ENCODE assay signal across 14 mouse cellular contexts in genomic region chr1:127352131-127352793, GRCm38 (mm10).
DNase-seq lines count a peak whose midpoint lies in the region; ATAC-seq and TF ChIP-seq lines count a peak whose summit lies in the region.
"Had no signal": no experiment of that assay in that cellular context is flagged by ENCODE, and none has a peak within 500 bp of the region (broad histone marks: within the 10 kb centered on the region; RNA-seq: fewer than 3 reads in every experiment).

No protein-coding gene starts in this region.

- no peak for TF ChIP-seq POLR2A in kidney, adult 2 months (IDR thresholded peaks at IDR 0.05; ENCODE audit: low read depth, low read length)
- no peak for TF ChIP-seq POLR2A in cerebellum, adult 2 months (IDR thresholded peaks at IDR 0.05; ENCODE audit: borderline replicate concordance, insufficient read depth, low read length)

- H3K36me3 ChIP-seq in kidney, adult 2 months (ENCODE audit: control insufficient read depth, insufficient read depth, low read length), result no peaks in the 10 kb centered on the region
- H3K36me3 ChIP-seq in embryonic facial prominence, embryonic 15.5 days, result no peaks in the 10 kb centered on the region
- H3K36me3 ChIP-seq in heart, embryonic 14.5 days (ENCODE audit: control insufficient read depth, insufficient read depth, low read length), result no peaks in the 10 kb centered on the region
- no peaks in the 10 kb centered on the region for H3K36me3 ChIP-seq in stomach, embryonic 15.5 days
- H3K36me3 ChIP-seq: limb, embryonic 15.5 days had no signal

- TF ChIP-seq CTCF in kidney, adult 2 months (conservative IDR thresholded peaks at IDR 0.05; ENCODE audit: insufficient read depth, insufficient read length, low read depth, low read length), result no peak
- TF ChIP-seq CTCF in cerebellum, adult 2 months (IDR thresholded peaks at IDR 0.05; ENCODE audit: borderline replicate concordance, insufficient read depth, low read depth, low read length), result no peak

- no peak for ATAC-seq in embryonic facial prominence, embryonic 15.5 days (ENCODE audit: insufficient number of reproducible peaks, low FRiP score, low TSS enrichment, low read depth)
- ATAC-seq in heart, embryonic 14.5 days (ENCODE audit: insufficient number of reproducible peaks, insufficient read depth, low FRiP score, low read depth), result no peak
- no peak for ATAC-seq in stomach, embryonic 15.5 days (ENCODE audit: insufficient read depth, low FRiP score, low read depth)
- ATAC-seq: forebrain, embryonic 13.5 days had no signal

- H3K27me3 ChIP-seq in kidney, adult 2 months (replicated peaks; ENCODE audit: control insufficient read depth, insufficient read depth, low read length), result no peaks in the 10 kb centered on the region
- no peaks in the 10 kb centered on the region for H3K27me3 ChIP-seq in embryonic facial prominence, embryonic 15.5 days
- H3K27me3 ChIP-seq in heart, embryonic 14.5 days (ENCODE audit: control insufficient read depth, insufficient read depth, low read length), result no peaks in the 10 kb centered on the region
- H3K27me3 ChIP-seq in stomach, embryonic 15.5 days (replicated peaks), result no peaks in the 10 kb centered on the region
- no peaks in the 10 kb centered on the region for H3K27me3 ChIP-seq in cerebellum, adult 2 months (ENCODE audit: control insufficient read depth, insufficient read depth, low read length)
- H3K27me3 ChIP-seq: forebrain, embryonic 13.5 days; limb, embryonic 15.5 days had no signal

- H3K4me1 ChIP-seq in kidney, adult 2 months (ENCODE audit: control insufficient read depth, insufficient read depth, low read length), result peaks cover 4% of the 10 kb centered on the region
- H3K4me1 ChIP-seq in embryonic facial prominence, embryonic 15.5 days, result 0 out of 2 replicates have a peak, but pooled peaks cover 10% of the 10 kb centered on the region
- peaks cover 25 to 55% of the 10 kb centered on the region in 2 experiments for H3K4me1 ChIP-seq in heart, embryonic 14.5 days (ENCODE audit: control insufficient read depth in 2 of 2, insufficient read depth in 2 of 2, low read length in 2 of 2)
- H3K4me1 ChIP-seq in stomach, embryonic 15.5 days, result no peaks in the 10 kb centered on the region
- H3K4me1 ChIP-seq in cerebellum, adult 2 months (ENCODE audit: control insufficient read depth, insufficient read depth, low read length), result no peaks in the 10 kb centered on the region

- no peak overlapping the region for H3K4me2 ChIP-seq in embryonic facial prominence, embryonic 15.5 days (replicated peaks)
- H3K4me2 ChIP-seq in heart, embryonic 14.5 days (ENCODE audit: low read length), result 0 out of 2 replicates have a peak overlapping the region, but pooled peaks have one; percentile 0
- no peak overlapping the region for H3K4me2 ChIP-seq in stomach, embryonic 15.5 days
- H3K4me2 ChIP-seq: forebrain, embryonic 13.5 days; hindbrain, embryonic 14.5 days; limb, embryonic 15.5 days had no signal

- no peak overlapping the region for H3K9ac ChIP-seq in embryonic facial prominence, embryonic 15.5 days
- H3K9ac ChIP-seq in heart, embryonic 14.5 days (ENCODE audit: low read length), result 0 out of 2 replicates have a peak overlapping the region, but pooled peaks have one; percentile 31
- H3K9ac ChIP-seq in stomach, embryonic 15.5 days, result no peak overlapping the region
- H3K9ac ChIP-seq: forebrain, embryonic 13.5 days; hindbrain, embryonic 14.5 days; limb, embryonic 15.5 days had no signal

- peak; percentile 41 for DNase-seq in kidney, adult 2 months
- DNase-seq in kidney, postnatal 14 days, result no peak
- DNase-seq in cerebellum, adult 2 months, result no peak
- no peak for DNase-seq in frontal cortex, adult 2 months (ENCODE audit: extremely low spot score in 1 of 2, low spot score in 1 of 2)
- DNase-seq: cerebellum, adult 9-11 months; gastrocnemius, postnatal 14 days; kidney, postnatal 4 days; spleen, adult 18-20 months had no signal

- no peak overlapping the region for H3K4me3 ChIP-seq in kidney, adult 2 months (ENCODE audit: insufficient read depth, low read depth, low read length)
- H3K4me3 ChIP-seq in embryonic facial prominence, embryonic 15.5 days (replicated peaks), result no peak overlapping the region
- no peak overlapping the region for H3K4me3 ChIP-seq in heart, embryonic 14.5 days (ENCODE audit: control insufficient read depth in 1 of 2, insufficient read depth in 1 of 2, low read depth in 1 of 2, low read length in 2 of 2)
- no peak overlapping the region for H3K4me3 ChIP-seq in stomach, embryonic 15.5 days (replicated peaks)
- no peak overlapping the region for H3K4me3 ChIP-seq in cerebellum, adult 2 months (replicated peaks; ENCODE audit: insufficient read depth, low read depth, low read length)
- H3K4me3 ChIP-seq: forebrain, embryonic 13.5 days; limb, embryonic 15.5 days had no signal

- no peak overlapping the region for H3K27ac ChIP-seq in kidney, adult 2 months (ENCODE audit: insufficient read depth, low read depth, low read length)
- H3K27ac ChIP-seq in embryonic facial prominence, embryonic 15.5 days (replicated peaks), result peak overlapping the region; percentile 55
- H3K27ac ChIP-seq in heart, embryonic 14.5 days (replicated peaks in 1 of 2; ENCODE audit: control insufficient read depth in 1 of 2, insufficient read depth in 1 of 2, low read depth in 2 of 2, low read length in 2 of 2), result peak overlapping the region; percentile 72 to 76
- H3K27ac ChIP-seq in stomach, embryonic 15.5 days, result 0 out of 2 replicates have a peak overlapping the region, but pooled peaks have one; percentile 6
- H3K27ac ChIP-seq in cerebellum, adult 2 months (ENCODE audit: insufficient read depth, low read length), result no peak overlapping the region
- H3K27ac ChIP-seq: forebrain, embryonic 13.5 days; hindbrain, embryonic 14.5 days; limb, embryonic 15.5 days had no signal

- no peaks in the 10 kb centered on the region for H3K9me3 ChIP-seq in embryonic facial prominence, embryonic 15.5 days (replicated peaks)
- H3K9me3 ChIP-seq in heart, embryonic 14.5 days (ENCODE audit: control insufficient read depth, low read length), result no peaks in the 10 kb centered on the region
- H3K9me3 ChIP-seq in stomach, embryonic 15.5 days, result no peaks in the 10 kb centered on the region
- H3K9me3 ChIP-seq: forebrain, embryonic 13.5 days; limb, embryonic 15.5 days had no signal

- WGBS in kidney, adult 2 months, result 53% methylated on average over 4 of the region's 4 CpGs
- 53% methylated on average over 4 of the region's 4 CpGs for WGBS in embryonic facial prominence, embryonic 15.5 days
- 16% methylated on average over 4 of the region's 4 CpGs for WGBS in heart, embryonic 14.5 days
- WGBS in stomach, embryonic 15.5 days, result 69% methylated on average over 4 of the region's 4 CpGs
- 38% methylated on average over 4 of the region's 4 CpGs for WGBS in cerebellum, adult 2 months

Comparison
In these comparisons a context has a peak if more than half of its experiments do, and no peak if none do; other contexts are left out.
1. H3K27ac ChIP-seq: peak in embryonic facial prominence, embryonic 15.5 days (single experiment), heart, embryonic 14.5 days (2 of 2) and stomach, embryonic 15.5 days (single experiment); none in kidney, adult 2 months (single experiment) and cerebellum, adult 2 months (single experiment).